Mouse (Mus musculus): ENCODE data around the gene Sgsm3. TPM values are rescaled to one million over a fixed set of nuclear protein-coding genes. Genes with fewer than 3 reads are reported as not detected.

Sgsm3 gene
- total RNA-seq, 4 experiments from 2014 or later: 11.0 to 14.6 (median 11.7) TPM

DNA sequence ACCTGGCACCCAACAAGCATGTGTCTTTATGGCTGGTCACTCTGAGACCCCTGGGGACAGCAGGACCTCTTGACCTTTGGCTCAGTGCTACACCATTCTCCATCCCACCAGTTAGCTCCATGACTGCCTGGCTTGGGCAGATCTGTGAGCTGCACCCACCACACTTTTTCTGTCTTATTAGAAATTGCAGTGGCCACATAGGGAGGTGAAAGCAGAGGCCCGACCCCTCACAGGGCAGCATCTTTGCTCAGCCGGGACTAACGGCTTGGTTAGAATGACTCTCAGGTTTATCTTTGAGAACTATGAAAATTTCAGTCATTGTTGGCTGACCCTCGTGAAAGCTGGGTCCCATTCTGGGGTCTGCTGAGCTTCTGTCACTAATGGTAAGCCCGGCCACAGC is 49.3 kb downstream of the Sgsm3 start:
- no peak for DNase-seq (ENCODE audit: low spot score)

DNA sequence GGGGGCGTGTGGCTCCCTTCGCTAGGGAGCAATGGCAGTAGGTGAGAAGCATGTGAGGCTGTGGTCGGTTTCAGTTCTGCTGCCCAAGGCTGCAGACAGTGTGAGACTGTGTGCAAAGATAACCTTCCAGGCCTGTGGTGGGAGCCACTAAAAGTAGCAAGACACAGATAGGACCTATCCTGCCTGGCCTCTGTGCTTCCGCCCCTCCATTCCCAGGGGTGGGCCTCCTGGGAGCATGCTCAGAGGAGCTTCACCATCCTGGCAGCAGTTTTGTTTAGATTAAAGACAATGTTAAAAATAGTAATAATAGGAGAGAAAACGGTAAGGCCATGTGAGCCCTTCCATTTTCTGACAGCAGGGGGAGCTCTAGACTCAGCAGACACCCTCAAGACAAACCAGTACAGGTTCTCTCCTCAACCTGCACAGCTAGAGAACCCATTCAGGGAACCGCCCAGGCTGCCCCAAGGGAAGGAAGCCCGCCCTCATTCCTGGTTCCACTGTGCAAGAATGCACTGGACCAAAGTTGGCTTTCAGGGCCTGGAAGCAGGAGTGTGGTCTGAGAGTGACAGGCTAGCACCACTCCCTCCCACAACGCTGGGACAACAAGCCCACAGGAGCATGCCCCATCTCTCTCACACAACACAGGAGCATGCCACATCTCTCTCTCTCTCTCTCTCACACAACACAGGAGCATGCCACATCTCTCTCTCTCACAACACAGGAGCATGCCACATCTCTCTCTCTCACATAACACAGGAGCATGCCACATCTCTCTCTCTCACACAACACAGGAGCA is 50.0 kb downstream of the Sgsm3 start:
- peak; percentile 83 for DNase-seq (ENCODE audit: low spot score)

DNA sequence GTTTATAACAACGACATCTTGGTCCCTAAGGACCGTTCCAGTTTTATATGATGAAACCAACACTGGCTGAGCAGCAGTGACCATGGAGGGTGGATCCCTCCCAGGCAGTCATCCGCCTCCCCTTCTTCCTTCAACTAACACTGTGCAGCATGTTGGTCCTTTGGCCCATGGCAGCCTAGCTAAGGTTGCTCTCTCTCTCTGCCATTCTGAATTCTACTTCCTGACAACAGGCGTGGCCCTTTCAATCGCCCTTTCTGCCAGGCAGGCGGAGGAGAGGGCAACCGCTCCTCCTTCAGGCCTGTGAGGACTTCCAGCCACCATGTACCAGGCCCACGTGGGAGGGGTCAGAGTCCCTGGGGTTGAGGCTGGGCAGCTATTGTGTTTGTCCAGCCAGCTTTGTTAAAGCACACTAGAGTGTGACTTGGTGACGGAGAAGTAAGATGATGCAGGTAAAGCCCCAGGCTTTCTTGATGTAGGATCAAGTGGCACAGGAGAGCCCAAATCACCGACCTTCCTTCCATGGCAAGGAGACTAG is 53.4 kb downstream of the Sgsm3 start:
- DNase-seq (ENCODE audit: low spot score): no peak

DNA sequence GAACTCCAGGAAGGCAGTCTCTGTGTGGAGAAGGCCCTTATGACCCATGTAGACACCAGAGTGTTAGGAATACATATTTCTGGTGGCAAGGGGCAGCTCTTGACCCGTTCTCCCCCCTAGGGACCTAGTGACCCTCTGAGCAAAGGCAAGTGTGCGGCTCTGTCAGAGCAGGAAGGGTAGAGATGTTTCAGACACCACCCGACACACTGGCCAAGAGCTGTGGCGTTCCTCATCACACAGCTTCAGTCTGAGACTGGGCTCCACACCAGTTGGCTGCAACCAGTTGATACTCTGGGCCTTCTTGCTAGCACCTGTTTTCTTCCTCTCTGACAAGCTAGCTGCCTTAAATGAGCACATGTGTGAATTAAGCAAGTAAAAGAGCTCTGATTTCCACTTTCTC is 54.0 kb downstream of the Sgsm3 start:
- no peak for DNase-seq (ENCODE audit: low spot score)

DNA sequence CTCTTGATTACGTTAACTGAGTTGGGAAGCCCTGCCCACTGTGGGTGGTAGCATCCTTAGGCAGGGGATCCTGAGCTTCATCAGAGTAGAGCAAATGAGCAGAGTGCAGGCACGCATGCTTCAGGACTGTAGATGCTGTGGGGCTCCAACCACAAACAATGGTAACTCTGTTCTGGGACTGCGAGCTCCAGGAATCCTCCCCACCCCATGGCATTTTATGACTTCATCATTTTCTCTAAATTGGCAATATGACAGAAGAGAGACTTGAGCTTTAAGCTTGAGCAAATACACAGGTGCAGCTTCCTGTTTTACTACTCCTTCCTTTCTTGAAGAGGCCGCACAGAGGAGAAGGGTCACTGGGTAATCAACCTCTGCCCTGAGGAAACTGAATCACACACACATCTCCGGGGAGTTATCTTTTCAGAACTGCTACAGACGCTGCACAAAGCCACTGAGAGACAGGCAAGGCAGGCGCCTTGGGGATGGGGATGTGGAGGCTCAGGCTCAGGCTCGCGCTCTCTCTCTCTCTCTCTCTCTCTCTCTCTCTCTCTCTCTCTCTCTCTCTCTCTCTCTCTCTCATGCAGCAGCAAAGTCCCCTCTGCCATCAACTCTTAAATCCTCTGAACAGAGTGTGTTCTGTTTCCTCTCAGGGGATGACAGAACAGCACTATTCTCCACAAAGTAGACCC is 55.5 kb downstream of the Sgsm3 start:
- DNase-seq (ENCODE audit: low spot score): no peak

DNA sequence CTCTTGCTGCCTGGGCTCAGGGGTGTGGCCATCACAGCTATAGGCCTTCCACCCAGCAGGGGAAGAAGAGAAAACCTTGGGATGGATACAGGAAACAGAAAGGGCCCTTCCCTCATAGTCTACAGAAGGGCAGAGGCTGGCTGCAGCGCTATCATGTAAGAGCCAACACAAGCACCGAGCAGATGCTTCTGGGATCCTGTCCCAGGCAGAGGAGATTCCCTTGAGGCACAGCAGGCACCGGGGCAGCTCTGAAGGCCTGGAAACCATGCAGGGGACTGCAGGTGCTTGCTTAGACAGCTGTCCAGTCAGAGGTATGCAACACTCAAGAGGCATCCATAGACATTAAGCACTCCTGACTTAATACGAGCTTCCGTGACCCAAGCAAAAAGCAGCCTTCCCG is 56.6 kb downstream of the Sgsm3 start:
- DNase-seq (ENCODE audit: low spot score): no peak

DNA sequence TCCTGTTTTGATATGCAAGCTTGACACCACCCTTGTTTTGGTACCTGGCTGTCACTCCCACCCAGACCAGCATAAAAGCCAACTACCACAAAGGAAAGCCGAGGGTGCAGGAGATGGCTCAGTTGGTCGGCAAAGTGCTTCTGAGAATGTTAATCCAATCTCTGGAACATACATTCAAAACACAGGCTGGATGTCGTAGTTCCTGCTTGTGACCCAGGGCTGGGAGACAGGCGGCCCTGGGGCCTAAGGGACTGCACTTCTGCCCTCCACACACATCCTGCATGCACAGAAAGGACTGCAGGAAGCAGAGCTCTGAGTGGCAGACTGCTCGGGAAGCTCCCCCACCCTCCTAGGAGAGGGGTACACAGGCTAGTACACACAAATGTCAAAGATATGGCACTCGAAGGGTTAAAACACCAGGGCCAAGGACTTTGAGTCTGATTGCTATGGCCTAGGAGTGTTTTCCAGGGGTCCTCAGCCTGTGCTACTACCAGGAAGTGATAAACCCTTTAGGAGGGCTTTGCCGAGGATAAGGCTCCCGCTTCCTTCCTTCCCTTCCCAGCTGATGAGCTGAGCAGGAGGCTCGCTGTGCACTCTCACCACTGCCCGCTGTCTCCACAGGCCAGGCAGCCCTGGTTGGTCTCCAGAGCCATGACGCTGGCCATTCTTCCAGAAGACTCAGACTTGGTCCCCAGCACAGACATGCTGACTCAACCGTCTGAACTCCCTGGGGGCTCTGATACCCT is 58.0 kb downstream of the Sgsm3 start:
- no peak for DNase-seq (ENCODE audit: low spot score)

DNA sequence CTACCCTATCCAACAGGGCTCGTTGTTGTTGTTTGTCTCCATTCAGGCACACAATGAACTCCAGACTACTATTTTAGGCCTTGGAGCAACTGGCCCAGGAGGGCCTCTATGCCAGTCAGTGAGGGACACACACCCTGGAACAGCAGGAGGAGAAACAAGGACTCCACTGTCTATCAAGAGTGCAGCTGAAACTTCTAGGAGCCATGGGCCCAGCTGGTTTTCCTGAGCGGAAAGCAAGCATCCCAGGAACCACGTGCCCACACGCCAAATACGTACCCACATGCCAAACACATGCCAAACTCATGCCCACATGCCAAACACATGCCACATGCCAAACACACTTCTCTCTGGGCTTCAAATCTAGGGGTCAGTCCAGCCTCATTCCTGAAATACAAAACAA is 60.9 kb downstream of the Sgsm3 start:
- DNase-seq (ENCODE audit: low spot score): no peak

DNA sequence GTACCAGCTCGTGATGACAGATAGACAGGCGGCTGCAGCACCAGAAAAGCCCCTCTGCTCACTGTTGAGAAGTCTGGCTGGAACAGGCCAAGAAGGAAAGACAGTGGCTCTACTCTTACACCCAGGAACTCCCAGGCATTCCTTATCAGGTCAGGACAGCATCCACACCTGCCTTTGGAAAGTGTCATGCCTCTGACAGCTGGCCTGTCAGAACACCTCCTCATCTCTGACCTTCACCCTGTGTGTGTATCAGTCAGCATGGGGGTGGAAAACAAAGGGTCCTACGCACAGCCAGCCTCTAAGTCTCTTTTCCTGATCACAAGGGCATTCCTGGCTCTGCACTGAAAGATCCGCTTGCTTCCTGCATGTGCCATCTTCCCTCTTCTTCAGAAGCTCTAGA is 64.2 kb downstream of the Sgsm3 start:
- DNase-seq (ENCODE audit: low spot score): no peak

DNA sequence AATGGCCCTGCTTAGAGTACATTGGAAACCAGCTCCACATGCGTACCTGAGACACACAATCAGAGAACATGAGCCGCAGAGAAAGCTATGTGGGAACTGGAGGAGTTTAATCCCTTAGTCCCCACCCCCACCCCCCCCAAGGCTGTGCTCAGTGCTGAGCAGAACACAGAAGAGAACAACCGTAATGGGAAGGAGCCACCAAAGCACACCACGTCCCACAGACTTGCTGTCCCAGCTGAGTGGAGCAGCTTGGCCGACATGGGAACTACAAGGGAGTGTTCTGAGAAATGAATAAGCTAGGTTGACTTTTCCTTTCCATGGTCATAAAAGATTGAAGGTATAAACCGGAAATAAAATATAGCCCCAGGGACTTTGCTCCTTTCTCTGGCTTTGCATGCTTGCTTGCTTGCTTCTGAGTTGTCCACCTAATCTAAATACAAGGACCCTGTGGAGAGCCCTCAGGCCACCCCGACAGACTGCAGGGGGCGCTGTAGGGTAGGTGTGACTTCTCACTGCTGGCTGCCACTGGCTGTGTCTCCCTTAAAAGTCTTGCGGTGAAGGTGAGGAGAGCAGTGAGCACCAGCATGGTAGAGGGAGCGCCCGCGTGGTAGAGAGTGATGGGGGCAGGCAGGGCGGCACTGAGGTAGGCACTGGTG is 64.8 kb downstream of the Sgsm3 start:
- DNase-seq (ENCODE audit: low spot score): no peak

DNA sequence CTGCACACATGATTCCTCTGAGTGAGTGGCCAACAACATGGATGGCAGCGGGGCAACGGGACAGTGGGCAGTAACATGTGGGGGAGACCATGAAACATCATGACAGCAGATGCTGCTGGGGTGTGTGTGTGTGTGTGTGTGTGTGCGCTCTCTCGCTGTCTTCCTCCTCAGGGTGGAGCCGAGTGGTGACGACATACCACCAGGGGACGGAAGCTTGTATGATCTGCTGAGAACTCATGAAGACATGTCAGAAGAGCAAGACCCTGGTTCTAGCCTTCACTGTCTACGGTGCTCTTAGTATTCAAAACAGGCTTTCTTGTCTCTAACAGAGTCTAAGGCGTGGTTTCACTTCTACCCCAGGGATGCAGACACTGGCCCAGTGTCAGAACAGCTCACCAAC is 66.9 kb downstream of the Sgsm3 start:
- no peak for DNase-seq (ENCODE audit: low spot score)

DNA sequence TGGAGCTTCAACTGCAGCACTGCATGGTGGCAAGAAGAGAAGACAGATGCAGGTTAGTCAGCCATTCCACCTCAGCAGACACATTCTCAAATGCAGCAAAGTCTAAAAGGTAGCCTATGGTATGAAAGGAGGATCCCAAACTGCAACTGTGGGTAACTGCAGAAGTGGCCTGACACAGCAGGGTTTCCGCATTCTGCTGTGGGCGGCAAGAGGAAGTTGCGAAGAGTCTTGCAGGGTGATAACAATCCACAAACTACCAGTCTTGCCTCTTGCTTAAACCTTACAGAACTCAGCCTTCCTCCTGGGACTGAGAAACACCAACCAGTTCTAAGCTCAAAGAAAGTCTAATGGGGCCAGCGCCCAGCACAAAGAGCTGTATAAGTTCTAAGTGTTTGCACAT is 67.8 kb downstream of the Sgsm3 start:
- no peak for DNase-seq (ENCODE audit: low spot score)

DNA sequence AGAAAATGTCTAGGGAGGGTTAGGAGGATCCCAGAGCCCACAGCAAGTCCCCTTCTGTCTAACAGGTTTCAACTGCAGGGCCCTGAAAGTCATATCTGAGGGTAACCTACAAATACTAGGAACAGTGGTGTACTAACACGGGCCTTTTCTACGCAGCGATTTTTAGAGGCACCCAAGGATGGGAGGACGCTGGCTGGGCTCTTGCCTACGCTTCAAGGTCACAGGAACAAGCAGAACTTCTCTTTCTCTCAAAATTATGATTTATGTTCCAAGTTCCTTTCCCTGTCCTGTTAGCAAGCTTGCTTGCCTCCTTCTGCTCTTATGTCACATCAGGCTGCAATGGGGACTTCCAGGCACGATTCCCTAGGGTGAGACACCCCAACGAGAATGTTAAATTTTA is 68.5 kb downstream of the Sgsm3 start:
- DNase-seq (ENCODE audit: low spot score): no peak

DNA sequence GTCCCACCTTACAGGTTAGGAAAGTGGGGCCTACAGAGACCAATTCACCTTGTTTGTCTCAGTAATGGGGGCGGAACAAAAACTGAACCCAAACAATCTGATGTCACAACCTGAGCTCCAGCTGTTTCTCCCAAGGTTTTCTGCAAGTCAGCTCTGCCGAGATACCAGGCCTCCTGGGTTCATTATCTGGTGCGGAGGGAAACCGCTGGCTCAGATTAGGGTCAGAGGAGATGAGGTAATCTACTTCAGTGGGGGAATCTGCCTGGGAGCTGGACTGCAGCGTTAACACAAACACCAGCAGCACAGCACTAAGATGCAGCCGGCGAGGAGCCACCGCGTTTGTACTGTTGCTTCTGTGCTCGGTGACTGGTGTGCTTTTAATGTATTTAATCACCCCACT is 69.9 kb downstream of the Sgsm3 start:
- DNase-seq (ENCODE audit: low spot score): no peak

DNA sequence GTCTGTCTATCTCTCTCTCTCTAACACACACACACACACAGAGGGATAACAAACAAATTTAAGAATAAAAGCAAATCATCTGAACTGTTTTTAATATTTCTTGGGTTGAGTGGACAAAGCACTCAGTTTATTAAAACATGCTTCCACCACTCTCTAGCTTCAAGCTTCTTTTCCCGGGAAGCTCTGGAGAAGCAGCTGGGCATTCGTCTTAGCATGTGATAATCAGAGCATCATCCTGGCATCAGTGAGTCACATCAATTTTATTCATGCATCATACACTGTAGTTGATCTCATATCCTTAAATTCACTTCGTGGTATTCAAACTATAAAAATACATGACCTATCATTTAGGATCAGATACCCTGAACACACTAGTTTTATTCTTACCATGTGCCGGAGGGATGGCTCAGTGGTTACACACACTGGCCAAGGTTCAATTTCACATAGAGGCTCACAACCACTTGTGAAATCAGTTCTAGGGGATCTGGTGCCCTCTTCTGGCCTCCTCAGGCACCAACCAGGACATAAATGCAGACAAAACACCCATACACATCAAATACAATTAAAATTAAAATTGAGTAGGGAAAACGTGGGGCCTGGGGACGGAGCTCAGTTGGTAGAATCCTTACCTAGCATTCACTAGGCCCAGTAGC is 72.0 kb downstream of the Sgsm3 start:
- DNase-seq (ENCODE audit: low spot score): no peak

DNA sequence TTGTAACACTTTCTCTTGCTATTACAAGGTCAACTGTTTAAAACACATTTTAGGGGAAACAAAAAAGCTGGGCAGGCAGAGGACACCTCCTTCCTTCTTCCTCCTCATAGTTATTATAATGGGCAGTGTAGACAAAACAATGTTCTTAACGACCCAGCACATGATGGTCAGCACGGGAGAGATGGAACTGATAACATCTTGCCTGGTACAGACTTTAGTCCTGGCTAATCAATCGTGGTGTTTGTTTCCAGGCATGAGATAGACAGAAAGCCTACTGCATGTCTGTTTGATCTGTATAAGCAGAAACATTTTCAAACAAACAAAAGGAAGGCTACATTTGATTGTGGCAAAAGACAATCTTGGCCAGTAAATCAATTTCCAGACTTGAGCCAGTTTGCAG is 72.9 kb downstream of the Sgsm3 start:
- no peak for DNase-seq (ENCODE audit: low spot score)

DNA sequence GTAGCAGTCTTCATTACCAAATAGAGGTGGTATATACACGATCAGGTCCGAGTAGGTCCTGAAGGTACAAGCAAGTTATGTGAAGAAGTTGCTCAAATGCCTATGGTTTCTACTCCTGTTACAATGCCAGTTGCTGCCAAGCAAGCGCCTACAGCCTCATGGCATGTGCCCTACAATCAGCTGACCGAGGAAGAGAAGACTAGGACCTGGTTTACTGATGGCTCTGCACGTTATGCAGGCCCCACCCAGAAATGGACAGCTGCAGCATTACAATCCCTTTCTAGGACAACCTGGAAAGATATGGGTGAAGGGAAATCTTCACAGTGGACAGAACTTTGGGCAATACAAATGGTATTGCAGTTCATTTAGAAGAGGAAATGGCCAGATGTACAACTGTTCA is 74.9 kb downstream of the Sgsm3 start:
- no peak for DNase-seq (ENCODE audit: low spot score)

DNA sequence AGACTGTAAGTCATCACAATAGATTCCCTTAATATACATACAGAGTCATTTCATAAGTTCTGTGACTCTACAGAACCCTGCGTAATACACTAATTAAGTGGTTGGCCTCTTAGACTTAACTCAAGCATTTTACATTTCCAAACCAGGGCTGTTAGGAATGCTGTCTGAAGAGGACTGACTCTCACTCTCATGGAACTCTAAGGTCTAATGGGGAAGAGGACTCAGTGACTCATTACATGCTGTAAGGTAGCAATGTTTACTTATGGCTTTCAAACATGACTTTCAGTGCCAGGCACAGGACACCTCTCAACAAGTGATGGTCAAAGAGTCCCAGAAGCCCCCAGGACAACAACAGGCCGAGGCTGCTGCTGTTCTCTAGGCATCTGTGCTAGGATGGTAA is 77.9 kb downstream of the Sgsm3 start:
- DNase-seq (ENCODE audit: low spot score): no peak

DNA sequence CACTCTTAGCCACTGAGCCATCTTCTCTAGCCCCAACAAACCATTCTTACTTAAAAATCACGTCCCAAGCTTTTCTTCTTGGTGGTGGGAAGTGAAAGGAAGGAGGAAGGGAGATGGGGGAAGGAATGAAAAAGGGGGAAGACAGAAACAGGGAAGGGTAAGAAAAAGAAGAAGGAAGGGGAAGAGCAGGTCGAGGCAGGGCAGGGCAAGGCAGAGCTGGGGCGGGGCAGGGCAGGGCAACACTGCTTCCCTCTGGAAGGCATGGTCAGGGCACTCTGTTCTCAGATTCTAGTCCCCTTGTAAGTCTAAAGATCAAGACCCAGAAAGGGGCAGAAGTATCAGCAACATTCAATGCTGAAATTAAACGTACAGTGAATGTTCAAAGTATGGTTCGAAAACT is 80.2 kb downstream of the Sgsm3 start:
- DNase-seq (ENCODE audit: low spot score): no peak

DNA sequence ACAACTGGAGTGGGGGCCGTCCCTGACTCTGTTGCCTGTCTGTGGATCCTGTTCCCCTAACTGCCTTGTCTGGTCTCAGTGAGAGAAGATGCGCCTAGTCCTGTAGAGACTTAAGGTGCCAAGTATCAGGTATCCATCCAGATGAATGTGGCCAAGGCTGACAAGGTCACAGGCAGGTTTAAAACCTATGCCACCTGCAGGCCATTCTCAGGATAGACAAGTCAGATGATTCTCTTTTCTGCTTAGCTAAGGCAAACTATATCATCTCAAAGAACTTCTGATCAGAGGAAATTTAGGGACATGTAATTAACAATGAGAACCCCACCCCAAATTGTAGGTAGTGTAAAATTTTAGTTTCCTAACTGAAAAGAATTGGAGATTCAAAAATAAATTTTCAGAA is 83.4 kb downstream of the Sgsm3 start:
- DNase-seq (ENCODE audit: low spot score): no peak

Measured in heart, adult 8-10 months (tissue).